8 mouse cellular contexts compared by ENCODE assay signal in genomic region chr15:8382213-8382612, GRCm38 (mm10).
DNase-seq lines count a peak whose midpoint lies in the region; ATAC-seq lines count a peak whose summit lies in the region.

No protein-coding gene starts in this region.

- peak; percentile 86 for ATAC-seq in megakaryocyte progenitor cell, adult 5-6 weeks (replicated peaks; ENCODE audit: poor library complexity)

- DNase-seq in adrenal gland, postnatal 14 days: peak; percentile 64
- DNase-seq in adrenal gland, adult 8-10 months: no peak
- peak; percentile 63 for DNase-seq in kidney, postnatal 10 days
- DNase-seq in kidney, adult 18-20 months: no peak
- peak; percentile 6 to 32 for DNase-seq in CD8-positive naive resting alpha-beta T cell, adult 2 months (ENCODE audit: low read depth in 2 of 2, low spot score in 2 of 2)
- peak; percentile 14 for DNase-seq in embryo, embryonic 11.5 days (ENCODE audit: low read depth, low spot score)
- no peak for DNase-seq in ovary, adult 18-20 months (ENCODE audit: low spot score)

Comparison
In these comparisons a context has a peak if more than half of its experiments do, and no peak if none do; other contexts are left out.
1. DNase-seq: peak in adrenal gland, postnatal 14 days (single experiment), kidney, postnatal 10 days (single experiment), CD8-positive naive resting alpha-beta T cell, adult 2 months (2 of 2) and embryo, embryonic 11.5 days (single experiment); none in adrenal gland, adult 8-10 months (single experiment), kidney, adult 18-20 months (single experiment) and ovary, adult 18-20 months (single experiment).